Mouse (Mus musculus): ENCODE measurements around the gene Maged2. TPM values are rescaled to one million over a fixed set of nuclear protein-coding genes. Genes with fewer than 3 reads are reported as not detected.
A peak's percentile ranks its signal among the peaks of the same experiment; 100 is the strongest.
"Not testable (repeated sequence)": the region's sequence is repeated elsewhere in the genome, so short reads cannot be mapped to it uniquely, and the experiment has no call there.

The Maged2 gene
- polyA plus RNA-seq (2015; fragmentation: Nextera tagmentation; extraction: Ambion mirVana): 468 and 563 TPM in 2 replicates

DNA sequence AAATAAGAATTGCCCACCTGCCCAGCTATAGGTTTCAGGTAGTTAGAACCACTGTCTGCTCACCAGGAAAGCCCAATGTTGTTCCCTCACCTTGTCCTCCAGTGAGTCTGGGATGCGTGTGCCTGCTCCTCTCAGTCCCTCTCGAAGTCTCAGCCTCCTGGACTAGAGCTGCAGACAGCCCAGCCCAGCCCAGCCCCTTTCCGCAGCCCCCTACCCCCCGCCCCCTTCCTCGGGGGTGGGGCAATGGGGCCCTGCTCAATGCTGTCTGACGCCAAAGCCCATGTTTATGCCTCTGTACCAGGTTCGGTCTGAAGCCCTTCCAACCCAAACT is at the start of gene Maged2:
Gene Maged2 (minus strand): TSS at position 207 of the 331 bp plus-strand sequence.
- Histone ChIP-seq H3K27me3 (no peaks in the 10 kb centered on the region), H3K4me1 (replicated peaks) (peaks cover 7% of the 10 kb centered on the region; the same call in 1 of the 2 replicates), H3K4me2 (peak within 1 kb of the TSS; percentile 62), H3K36me3 (peaks cover 15% of the 10 kb centered on the region), H3K27ac (peak within 1 kb of the TSS; percentile 86), H3K9me3 (replicated peaks) (no peaks in the 10 kb centered on the region), H3K9ac (peak within 1 kb of the TSS; percentile 64), H3K4me3 (peak within 1 kb of the TSS; percentile 63)
- 17% methylated on average over 7 of the region's 7 CpGs for WGBS
- peak; percentile 48 for ATAC-seq (replicated peaks; ENCODE audit: insufficient number of reproducible peaks, insufficient read depth, low FRiP score, low read depth)

DNA sequence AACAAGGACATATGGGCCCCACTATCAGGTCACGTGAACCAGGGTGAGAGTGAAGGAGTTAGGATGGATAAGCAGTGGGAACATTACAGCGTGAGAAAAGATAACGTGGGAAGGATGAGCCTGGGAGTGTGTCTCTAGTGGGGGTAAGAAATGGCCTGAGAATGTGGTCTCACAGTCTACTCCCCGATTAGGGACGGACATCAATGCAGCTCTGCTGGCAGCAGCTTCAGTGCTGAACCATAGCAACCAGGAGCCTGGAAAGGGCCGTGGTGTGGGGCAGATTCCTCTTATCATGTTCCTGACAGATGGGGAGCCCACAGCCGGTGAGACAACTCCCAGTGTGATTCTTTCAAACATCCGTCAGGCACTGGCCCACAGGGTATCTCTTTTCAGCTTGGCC is 34.1 kb upstream of the Maged2 start:
- no peak overlapping the region; the same call in 1 of the 2 replicates for H3K27ac ChIP-seq
- no peak overlapping the region for H3K4me2 ChIP-seq
- no peaks in the 10 kb centered on the region for H3K4me1 ChIP-seq (replicated peaks)
- 31% methylated on average over 8 of the region's 8 CpGs for WGBS
- H3K4me3 ChIP-seq: no peak overlapping the region
- H3K9me3 ChIP-seq (replicated peaks): no peaks in the 10 kb centered on the region
- H3K27me3 ChIP-seq: no peaks in the 10 kb centered on the region
- ATAC-seq (replicated peaks; ENCODE audit: insufficient number of reproducible peaks, insufficient read depth, low FRiP score, low read depth): peak; percentile 38
- H3K9ac ChIP-seq: no peak overlapping the region
- H3K36me3 ChIP-seq: no peaks in the 10 kb centered on the region

DNA sequence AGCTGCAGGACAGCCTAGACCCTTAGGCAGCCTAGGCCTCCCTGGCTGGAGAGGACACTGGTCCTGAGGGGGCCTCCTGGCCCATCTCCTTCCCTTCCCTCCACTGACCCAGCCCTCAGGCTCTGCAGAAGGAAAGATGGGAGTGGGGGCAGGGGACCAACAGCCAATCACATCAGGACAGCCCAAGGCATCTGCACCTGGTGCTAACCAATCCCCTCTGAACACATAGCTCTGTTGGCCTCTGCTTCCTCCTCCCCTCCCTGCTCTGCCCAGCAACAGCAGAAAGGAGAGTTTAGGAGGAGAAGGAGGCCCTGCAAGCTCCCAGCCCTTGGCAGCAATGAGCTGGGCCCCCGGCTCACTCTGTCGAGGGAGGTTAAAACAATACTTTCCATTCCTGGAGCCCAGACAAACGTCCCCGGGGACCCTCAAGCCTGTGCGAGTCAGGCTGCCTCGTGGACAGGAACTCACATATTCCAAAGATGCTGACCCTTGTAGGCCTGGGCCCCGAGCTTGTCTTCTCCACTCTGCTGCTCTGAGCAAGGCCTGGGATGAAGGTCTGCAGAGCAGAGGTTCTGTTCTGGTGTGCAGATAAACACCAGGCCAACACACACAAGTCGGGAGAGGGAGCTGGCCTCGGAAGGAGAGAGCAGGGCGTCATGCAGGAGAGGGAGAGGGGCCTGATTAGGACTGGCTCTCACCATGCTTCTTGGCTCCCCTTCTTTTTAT is 31.5 kb upstream of the Maged2 start:
- H3K9ac ChIP-seq; H3K9me3 ChIP-seq (replicated peaks); H3K27me3 ChIP-seq; H3K4me2 ChIP-seq; H3K36me3 ChIP-seq; H3K4me3 ChIP-seq; H3K4me1 ChIP-seq (replicated peaks): not testable (repeated sequence)
- ATAC-seq (replicated peaks; ENCODE audit: insufficient number of reproducible peaks, insufficient read depth, low FRiP score, low read depth): peak; percentile 88
- peak overlapping the region; percentile 45 for H3K27ac ChIP-seq
- 25% methylated on average over 2 of the region's 10 CpGs for WGBS

DNA sequence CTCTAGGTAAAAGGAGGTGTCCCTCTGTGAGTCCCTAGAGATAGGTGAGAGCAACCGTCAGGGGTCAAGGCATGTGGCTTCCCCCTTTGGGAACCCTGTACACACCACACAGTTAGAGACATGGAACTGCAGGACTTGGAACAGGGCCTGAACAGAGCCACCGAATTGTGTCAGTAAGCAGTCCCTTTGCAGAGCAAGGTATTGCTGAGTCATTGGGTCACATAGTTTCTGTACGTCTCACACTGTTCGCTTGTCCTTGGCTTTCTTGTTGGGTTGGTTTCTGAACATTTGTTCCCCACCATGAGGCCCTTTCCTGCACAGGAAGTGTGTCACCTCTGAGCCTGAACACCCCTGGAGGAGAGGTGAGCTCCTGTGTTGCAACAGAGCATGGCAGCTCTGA is 29.1 kb upstream of the Maged2 start:
- not testable (repeated sequence) for H3K4me2 ChIP-seq; H3K9ac ChIP-seq; H3K27ac ChIP-seq; H3K9me3 ChIP-seq (replicated peaks); H3K4me1 ChIP-seq (replicated peaks); H3K27me3 ChIP-seq; H3K4me3 ChIP-seq; ATAC-seq (replicated peaks; ENCODE audit: insufficient number of reproducible peaks, insufficient read depth, low FRiP score, low read depth); H3K36me3 ChIP-seq
- WGBS: 66% methylated on average over 2 of the region's 4 CpGs

DNA sequence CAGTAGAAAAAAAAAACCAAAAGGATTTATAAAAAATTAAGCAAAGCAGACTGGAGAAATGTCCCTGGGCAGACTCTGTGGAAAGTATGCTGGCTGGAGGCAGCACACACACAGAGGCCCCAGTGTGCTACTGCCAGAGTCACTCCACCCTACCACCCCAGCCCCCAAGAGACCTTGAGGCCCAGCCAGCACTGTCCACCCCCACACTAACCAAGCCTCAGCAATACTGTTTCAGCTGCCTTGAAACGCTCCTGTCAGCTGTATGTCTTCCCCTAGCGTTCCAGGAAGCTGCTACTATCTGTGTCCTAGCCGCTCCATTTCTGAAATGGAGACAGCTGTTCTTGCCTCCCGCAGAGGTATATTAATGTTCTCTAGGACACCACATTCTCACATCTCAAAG is 16.2 kb upstream of the Maged2 start:
- H3K27ac ChIP-seq: no peak overlapping the region
- H3K27me3 ChIP-seq: no peaks in the 10 kb centered on the region
- H3K36me3 ChIP-seq: no peaks in the 10 kb centered on the region
- no peaks in the 10 kb centered on the region for H3K9me3 ChIP-seq (replicated peaks)
- no peak overlapping the region for H3K4me2 ChIP-seq
- H3K9ac ChIP-seq: no peak overlapping the region
- WGBS: 45% methylated on average over 4 of the region's 4 CpGs
- no peaks in the 10 kb centered on the region for H3K4me1 ChIP-seq (replicated peaks)
- no peak overlapping the region for H3K4me3 ChIP-seq
- ATAC-seq (replicated peaks; ENCODE audit: insufficient number of reproducible peaks, insufficient read depth, low FRiP score, low read depth): no peak

DNA sequence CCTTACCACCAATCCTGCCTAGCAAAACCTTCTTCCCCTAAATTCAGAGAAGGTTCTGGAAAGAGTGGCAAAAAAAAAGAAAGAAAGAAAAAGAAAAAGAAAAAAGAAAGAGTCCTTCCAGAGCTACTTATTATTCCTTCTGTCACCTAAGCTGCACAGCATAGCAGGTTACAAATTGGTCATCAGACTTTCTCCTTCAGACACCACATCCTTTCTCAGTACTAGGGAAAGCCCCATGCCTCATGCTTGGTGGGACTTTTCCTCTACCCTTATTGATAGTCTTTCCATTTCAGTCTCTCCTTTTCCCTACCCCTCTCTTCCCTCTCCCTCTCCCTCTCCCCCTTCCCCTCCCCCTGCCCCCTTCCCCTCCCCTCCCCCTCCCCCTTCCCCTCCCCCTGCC is 3.1 kb upstream of the Maged2 start:
- Histone ChIP-seq H3K9me3 (replicated peaks) (no peaks in the 10 kb centered on the region), H3K9ac (no peak overlapping the region), H3K36me3 (no peaks in the 10 kb centered on the region), H3K4me2 (no peak overlapping the region), H3K27me3 (no peaks in the 10 kb centered on the region), H3K27ac (no peak overlapping the region), H3K4me1 (replicated peaks) (0 out of 2 replicates have a peak, but pooled peaks cover under 1% of the 10 kb centered on the region), H3K4me3 (no peak overlapping the region)
- no peak for ATAC-seq (replicated peaks; ENCODE audit: insufficient number of reproducible peaks, insufficient read depth, low FRiP score, low read depth)

DNA sequence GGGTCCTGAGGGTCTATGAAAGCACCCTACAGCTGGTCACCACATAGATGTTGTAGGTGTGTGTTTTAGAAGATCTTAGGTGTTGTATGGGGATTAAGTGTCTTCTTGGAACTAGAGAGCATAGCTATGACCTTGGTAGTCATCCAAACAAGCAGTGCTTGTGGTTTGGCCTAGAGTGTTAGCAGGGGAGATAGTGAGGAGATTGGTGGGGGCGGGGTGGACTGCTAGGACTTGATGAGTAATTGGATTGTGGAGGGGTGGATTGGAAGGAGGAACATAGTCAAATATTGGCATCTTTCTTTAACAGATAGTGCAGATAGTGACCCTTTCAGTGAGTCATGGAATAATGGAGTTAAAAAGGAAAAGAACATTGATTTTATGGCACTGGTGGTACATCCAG is 1.5 kb upstream of the Maged2 start:
- H3K9ac ChIP-seq: no peak overlapping the region
- H3K4me2 ChIP-seq: no peak overlapping the region
- ATAC-seq (replicated peaks; ENCODE audit: insufficient number of reproducible peaks, insufficient read depth, low FRiP score, low read depth): no peak
- no peaks in the 10 kb centered on the region for H3K27me3 ChIP-seq
- H3K9me3 ChIP-seq (replicated peaks): no peaks in the 10 kb centered on the region
- no peak overlapping the region for H3K4me3 ChIP-seq
- 71% methylated on average over 1 of the region's 1 CpGs for WGBS
- peaks cover 7% of the 10 kb centered on the region; the same call in 1 of the 2 replicates for H3K4me1 ChIP-seq (replicated peaks)
- H3K36me3 ChIP-seq: peaks cover 8% of the 10 kb centered on the region; the same call in 1 of the 2 replicates
- no peak overlapping the region for H3K27ac ChIP-seq

DNA sequence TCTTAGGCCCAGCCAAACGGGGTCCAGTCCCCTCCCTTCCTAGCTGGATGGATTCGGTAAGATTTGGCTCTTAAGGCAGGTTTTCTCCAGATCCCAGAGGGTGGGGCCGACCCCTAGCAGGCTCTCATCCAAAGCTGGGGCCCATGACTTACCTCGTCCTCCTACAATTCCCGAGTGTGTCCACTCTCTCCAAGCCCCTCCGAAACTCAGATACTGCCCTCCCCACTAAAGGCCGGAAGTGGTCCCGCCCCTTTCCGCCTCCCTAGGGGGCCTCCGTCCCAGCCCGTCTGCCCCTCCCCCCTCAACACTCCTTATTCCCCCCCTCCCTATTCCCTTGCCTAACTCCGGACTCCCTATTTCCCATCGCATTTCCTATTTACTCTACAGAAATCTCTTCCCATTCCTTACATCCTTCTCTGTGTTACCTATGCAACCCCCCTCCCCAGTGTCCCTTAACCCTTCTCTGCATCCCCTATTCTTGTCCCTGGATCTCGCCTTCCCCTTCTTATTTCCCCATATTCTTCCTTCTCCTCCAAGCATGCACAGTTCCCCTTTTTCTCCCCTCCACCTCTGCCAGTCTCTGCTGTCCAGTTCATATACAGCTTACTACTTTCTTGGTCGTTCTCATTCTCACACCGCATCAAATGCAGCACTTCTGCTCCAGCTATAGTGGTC is 544 bp downstream of the Maged2 start:
- peak; percentile 65 for ATAC-seq (replicated peaks; ENCODE audit: insufficient number of reproducible peaks, insufficient read depth, low FRiP score, low read depth)
- H3K27me3 ChIP-seq: no peaks in the 10 kb centered on the region
- H3K9me3 ChIP-seq (replicated peaks): no peaks in the 10 kb centered on the region
- peak overlapping the region; percentile 64 for H3K9ac ChIP-seq
- peak overlapping the region; percentile 62 for H3K4me2 ChIP-seq
- H3K4me1 ChIP-seq (replicated peaks): peaks cover 7% of the 10 kb centered on the region; the same call in 1 of the 2 replicates
- H3K27ac ChIP-seq: peak overlapping the region; percentile 86
- 21% methylated on average over 16 of the region's 16 CpGs for WGBS
- peaks cover 15% of the 10 kb centered on the region for H3K36me3 ChIP-seq
- H3K4me3 ChIP-seq: peak overlapping the region; percentile 63

DNA sequence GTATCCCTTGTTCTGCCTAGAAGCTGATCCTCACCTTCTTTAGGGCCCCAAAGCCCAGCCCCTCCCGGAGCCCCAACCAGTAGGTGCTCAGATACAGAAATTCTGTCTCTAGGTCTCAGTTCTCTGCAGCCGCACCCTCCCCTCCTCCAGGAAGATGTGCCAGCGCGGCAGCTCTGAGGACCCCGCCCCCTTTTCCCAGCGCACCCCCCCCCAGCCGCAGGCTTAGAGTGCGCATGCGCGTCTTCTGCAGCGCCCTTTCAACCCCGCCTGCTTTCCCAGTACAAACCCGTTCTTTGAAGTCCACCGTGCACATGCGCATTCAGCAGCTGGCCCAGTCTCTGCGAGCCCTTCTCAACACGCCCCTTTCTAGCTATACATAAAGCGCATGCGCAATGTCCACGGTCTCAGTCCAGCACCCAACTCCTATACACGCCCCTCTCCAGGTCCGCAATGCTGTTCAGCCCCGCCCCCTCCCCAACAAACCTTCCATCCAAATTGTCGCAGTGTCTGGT is 1.3 kb downstream of the Maged2 start:
- ATAC-seq (replicated peaks; ENCODE audit: insufficient number of reproducible peaks, insufficient read depth, low FRiP score, low read depth): peak; percentile 94
- H3K27me3 ChIP-seq: no peaks in the 10 kb centered on the region
- H3K9me3 ChIP-seq (replicated peaks): no peaks in the 10 kb centered on the region
- H3K27ac ChIP-seq: peak overlapping the region; percentile 86
- peaks cover 7% of the 10 kb centered on the region; the same call in 1 of the 2 replicates for H3K4me1 ChIP-seq (replicated peaks)
- WGBS: 21% methylated on average over 23 of the region's 24 CpGs
- H3K36me3 ChIP-seq: peaks cover 21% of the 10 kb centered on the region
- peak overlapping the region; percentile 62 for H3K4me2 ChIP-seq
- peak overlapping the region; percentile 64 for H3K9ac ChIP-seq
- peak overlapping the region; percentile 63 for H3K4me3 ChIP-seq

DNA sequence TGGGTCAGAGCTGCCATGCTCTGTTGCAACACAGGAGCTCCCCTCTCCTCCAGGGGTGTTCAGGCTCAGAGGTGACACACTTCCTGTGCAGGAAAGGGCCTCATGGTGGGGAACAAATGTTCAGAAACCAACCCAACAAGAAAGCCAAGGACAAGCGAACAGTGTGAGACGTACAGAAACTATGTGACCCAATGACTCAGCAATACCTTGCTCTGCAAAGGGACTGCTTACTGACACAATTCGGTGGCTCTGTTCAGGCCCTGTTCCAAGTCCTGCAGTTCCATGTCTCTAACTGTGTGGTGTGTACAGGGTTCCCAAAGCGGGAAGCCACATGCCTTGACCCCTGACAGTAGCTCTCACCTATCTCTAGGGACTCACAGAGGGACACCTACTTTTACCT is 13.2 kb downstream of the Maged2 start:
- not testable (repeated sequence) for H3K27me3 ChIP-seq; H3K4me3 ChIP-seq; H3K4me2 ChIP-seq; H3K36me3 ChIP-seq; H3K27ac ChIP-seq; ATAC-seq (replicated peaks; ENCODE audit: insufficient number of reproducible peaks, insufficient read depth, low FRiP score, low read depth); H3K9me3 ChIP-seq (replicated peaks); H3K4me1 ChIP-seq (replicated peaks); H3K9ac ChIP-seq
- WGBS: 67% methylated on average over 1 of the region's 4 CpGs

DNA sequence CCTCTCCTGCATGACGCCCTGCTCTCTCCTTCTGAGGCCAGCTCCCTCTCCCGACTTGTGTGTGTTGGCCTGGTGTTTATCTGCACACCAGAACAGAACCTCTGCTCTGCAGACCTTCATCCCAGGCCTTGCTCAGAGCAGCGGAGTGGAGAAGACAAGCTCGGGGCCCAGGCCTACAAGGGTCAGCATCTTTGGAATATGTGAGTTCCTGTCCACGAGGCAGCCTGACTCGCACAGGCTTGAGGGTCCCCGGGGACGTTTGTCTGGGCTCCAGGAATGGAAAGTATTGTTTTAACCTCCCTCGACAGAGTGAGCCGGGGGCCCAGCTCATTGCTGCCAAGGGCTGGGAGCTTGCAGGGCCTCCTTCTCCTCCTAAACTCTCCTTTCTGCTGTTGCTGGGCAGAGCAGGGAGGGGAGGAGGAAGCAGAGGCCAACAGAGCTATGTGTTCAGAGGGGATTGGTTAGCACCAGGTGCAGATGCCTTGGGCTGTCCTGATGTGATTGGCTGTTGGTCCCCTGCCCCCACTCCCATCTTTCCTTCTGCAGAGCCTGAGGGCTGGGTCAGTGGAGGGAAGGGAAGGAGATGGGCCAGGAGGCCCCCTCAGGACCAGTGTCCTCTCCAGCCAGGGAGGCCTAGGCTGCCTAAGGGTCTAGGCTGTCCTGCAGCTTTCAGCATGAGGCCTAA is 15.5 kb downstream of the Maged2 start:
- 0 out of 2 replicates have a peak overlapping the region, but pooled peaks have one; percentile 16 for H3K27ac ChIP-seq
- H3K4me2 ChIP-seq; H3K27me3 ChIP-seq; H3K9ac ChIP-seq; H3K9me3 ChIP-seq (replicated peaks); H3K4me1 ChIP-seq (replicated peaks); H3K36me3 ChIP-seq; H3K4me3 ChIP-seq: not testable (repeated sequence)
- ATAC-seq (replicated peaks; ENCODE audit: insufficient number of reproducible peaks, insufficient read depth, low FRiP score, low read depth): peak; percentile 95
- WGBS: 29% methylated on average over 4 of the region's 10 CpGs

All from heart, embryonic 15.5 days (tissue).